Mouse (Mus musculus): ENCODE data around the gene Adm2. TPM values are rescaled to one million over a fixed set of nuclear protein-coding genes. Genes with fewer than 3 reads are reported as not detected.

The Adm2 gene
- polyA plus RNA-seq, 1 experiment from 2014 or later = not detected

DNA sequence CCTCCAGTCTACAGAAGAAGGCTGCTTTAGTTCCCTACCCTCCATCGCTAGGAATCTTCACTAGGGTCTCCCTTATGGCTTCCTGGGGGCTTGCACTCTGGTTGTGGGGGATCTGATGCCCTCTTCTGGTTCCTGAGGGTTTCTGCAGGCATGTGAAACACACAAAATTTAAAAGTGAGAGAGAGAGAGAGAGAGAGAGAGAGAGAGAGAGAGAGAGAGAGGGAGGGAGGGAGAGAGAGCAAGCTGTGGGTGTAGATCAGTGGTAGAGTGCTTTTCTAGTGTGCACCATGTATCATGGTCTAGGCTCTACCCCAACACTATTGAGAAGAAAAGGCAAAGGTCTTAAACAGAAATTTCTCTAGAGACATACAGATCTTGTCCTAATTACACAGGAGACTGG lies 19.2 kb downstream of the Adm2 start:
- WGBS = 36% methylated on average over 1 of the region's 1 CpGs

DNA sequence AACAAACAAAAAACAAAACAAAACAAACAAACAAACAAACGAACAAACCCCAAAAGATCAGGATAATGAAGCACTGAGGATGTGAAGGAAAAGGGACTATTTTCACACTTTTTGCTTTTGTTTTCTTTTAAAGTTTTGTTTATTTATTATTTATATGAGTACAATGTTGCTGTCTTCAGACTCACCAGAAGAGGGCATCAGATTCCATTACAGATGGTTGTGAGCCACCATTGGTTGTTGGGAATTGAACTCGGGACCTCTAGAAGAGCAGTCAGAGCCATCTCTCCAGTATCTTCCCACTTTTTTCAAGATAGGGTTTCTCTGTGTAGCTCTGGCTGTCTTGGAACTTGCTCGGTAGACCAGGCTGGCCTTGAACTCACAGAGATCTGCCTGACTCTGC lies 20.8 kb downstream of the Adm2 start:
- WGBS = 92% methylated on average over 3 of the region's 3 CpGs
- H3K27ac ChIP-seq (ENCODE audit: low read length) = no peak overlapping the region
- no peaks in the 10 kb centered on the region for H3K9me3 ChIP-seq (replicated peaks; ENCODE audit: control insufficient read depth, low read length, poor library complexity, severe bottlenecking)
- no peak overlapping the region for H3K9ac ChIP-seq (ENCODE audit: low read depth, low read length)
- no peak overlapping the region for H3K4me2 ChIP-seq (ENCODE audit: low read length)
- no peak overlapping the region for H3K4me3 ChIP-seq (ENCODE audit: low read depth, low read length)
- no peaks in the 10 kb centered on the region for H3K36me3 ChIP-seq (ENCODE audit: control insufficient read depth, insufficient read depth, low read length)
- no peaks in the 10 kb centered on the region for H3K27me3 ChIP-seq (ENCODE audit: control insufficient read depth, insufficient read depth, low read depth, low read length)
- H3K4me1 ChIP-seq (ENCODE audit: control insufficient read depth, insufficient read depth, low read length) = no peaks in the 10 kb centered on the region
- ATAC-seq = no peak

More for the DNA sequence above, 19.2 kb downstream of the Adm2 start:
- no peak overlapping the region for H3K9ac ChIP-seq (ENCODE audit: low read depth, low read length)
- ATAC-seq = no peak
- H3K27ac ChIP-seq (ENCODE audit: low read length) = no peak overlapping the region
- H3K4me1 ChIP-seq (ENCODE audit: control insufficient read depth, insufficient read depth, low read length) = no peaks in the 10 kb centered on the region
- H3K4me2 ChIP-seq (ENCODE audit: low read length) = no peak overlapping the region
- H3K9me3 ChIP-seq (replicated peaks; ENCODE audit: control insufficient read depth, low read length, poor library complexity, severe bottlenecking) = no peaks in the 10 kb centered on the region
- no peak overlapping the region for H3K4me3 ChIP-seq (ENCODE audit: low read depth, low read length)
- no peaks in the 10 kb centered on the region for H3K36me3 ChIP-seq (ENCODE audit: control insufficient read depth, insufficient read depth, low read length)
- no peaks in the 10 kb centered on the region for H3K27me3 ChIP-seq (ENCODE audit: control insufficient read depth, insufficient read depth, low read depth, low read length)

DNA sequence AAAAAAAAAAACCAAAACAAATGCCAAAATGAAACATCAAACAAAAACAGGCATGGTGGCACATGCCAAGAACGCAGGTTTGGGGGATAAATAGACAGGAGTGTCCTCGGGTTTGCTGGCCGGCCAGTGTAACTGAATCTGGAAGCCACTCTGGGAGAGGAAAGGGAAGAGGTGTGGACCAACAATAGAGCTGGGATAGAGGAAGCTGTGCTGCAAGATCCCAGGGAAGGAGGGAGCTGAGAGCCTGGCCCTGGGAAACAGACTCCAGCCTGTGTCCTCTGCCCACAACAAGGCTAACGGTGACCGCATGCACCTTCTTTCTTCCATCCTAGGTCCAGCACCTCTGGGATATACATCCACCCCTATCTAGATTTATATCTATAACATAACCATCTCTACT lies 27.9 kb downstream of the Adm2 start:
- Histone ChIP-seq H3K27ac (ENCODE audit: low read length) (no peak overlapping the region), H3K27me3 (ENCODE audit: control insufficient read depth, insufficient read depth, low read depth, low read length) (no peaks in the 10 kb centered on the region), H3K36me3 (ENCODE audit: control insufficient read depth, insufficient read depth, low read length) (peaks cover 21% of the 10 kb centered on the region; the same call in 1 of the 2 replicates), H3K9ac (ENCODE audit: low read depth, low read length) (no peak overlapping the region), H3K4me1 (ENCODE audit: control insufficient read depth, insufficient read depth, low read length) (peaks cover 11% of the 10 kb centered on the region), H3K9me3 (replicated peaks; ENCODE audit: control insufficient read depth, low read length, poor library complexity, severe bottlenecking) (no peaks in the 10 kb centered on the region), H3K4me3 (ENCODE audit: low read depth, low read length) (no peak overlapping the region), H3K4me2 (ENCODE audit: low read length) (no peak overlapping the region)
- WGBS = 92% methylated on average over 5 of the region's 5 CpGs
- no peak for ATAC-seq

DNA sequence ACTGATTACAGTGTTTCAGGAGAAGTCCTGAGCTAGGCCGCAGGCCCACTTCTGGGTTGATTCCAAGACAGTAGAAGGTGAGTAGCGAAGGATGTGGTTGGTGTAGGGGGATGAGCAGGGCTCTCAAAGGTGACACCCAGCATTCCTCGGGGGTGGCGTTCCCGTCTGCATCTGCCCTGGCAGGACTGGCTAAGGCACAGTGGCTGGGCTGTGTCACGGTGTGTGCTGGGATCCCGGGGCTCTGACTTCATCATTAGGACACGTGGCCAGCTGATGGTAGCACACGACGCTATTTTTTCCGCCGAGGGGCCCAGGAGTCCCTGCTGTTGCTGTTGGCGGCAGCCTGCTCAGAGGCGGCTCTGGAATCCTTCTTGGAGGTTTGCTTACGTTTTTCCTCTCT lies 28.8 kb downstream of the Adm2 start:
- Histone ChIP-seq H3K9ac (ENCODE audit: low read depth, low read length) (no peak overlapping the region), H3K27me3 (ENCODE audit: control insufficient read depth, insufficient read depth, low read depth, low read length) (no peaks in the 10 kb centered on the region), H3K4me2 (ENCODE audit: low read length) (no peak overlapping the region), H3K4me3 (ENCODE audit: low read depth, low read length) (no peak overlapping the region), H3K9me3 (replicated peaks; ENCODE audit: control insufficient read depth, low read length, poor library complexity, severe bottlenecking) (no peaks in the 10 kb centered on the region), H3K36me3 (ENCODE audit: control insufficient read depth, insufficient read depth, low read length) (peaks cover 21% of the 10 kb centered on the region; the same call in 1 of the 2 replicates), H3K4me1 (ENCODE audit: control insufficient read depth, insufficient read depth, low read length) (peaks cover 11% of the 10 kb centered on the region), H3K27ac (ENCODE audit: low read length) (no peak overlapping the region)
- WGBS = 90% methylated on average over 15 of the region's 15 CpGs
- no peak for ATAC-seq

DNA sequence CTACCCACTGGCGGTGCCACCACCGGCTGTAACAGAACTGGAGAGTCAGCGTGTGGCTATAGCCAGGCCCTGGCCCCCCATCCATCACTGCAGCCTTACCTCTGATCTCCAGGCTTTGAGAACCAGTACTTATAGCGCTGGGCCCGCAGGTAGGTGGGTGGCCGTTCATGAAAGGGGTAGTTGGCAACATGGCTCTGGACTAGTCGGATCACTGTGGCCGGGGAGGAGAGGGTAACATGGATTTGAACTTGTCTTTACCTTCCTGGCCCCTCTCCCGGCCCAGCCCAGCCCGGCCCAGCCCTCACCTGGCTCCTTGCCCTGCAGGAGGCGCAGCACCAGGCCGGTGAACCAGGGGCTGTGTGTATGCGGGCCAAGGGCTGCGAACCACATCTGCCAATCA lies 29.5 kb downstream of the Adm2 start:
- H3K27ac ChIP-seq (ENCODE audit: low read length) = no peak overlapping the region
- peaks cover 19% of the 10 kb centered on the region for H3K4me1 ChIP-seq (ENCODE audit: control insufficient read depth, insufficient read depth, low read length)
- ATAC-seq = no peak
- no peak overlapping the region for H3K4me2 ChIP-seq (ENCODE audit: low read length)
- H3K27me3 ChIP-seq (ENCODE audit: control insufficient read depth, insufficient read depth, low read depth, low read length) = no peaks in the 10 kb centered on the region
- WGBS = 92% methylated on average over 14 of the region's 14 CpGs
- peaks cover 21% of the 10 kb centered on the region; the same call in 1 of the 2 replicates for H3K36me3 ChIP-seq (ENCODE audit: control insufficient read depth, insufficient read depth, low read length)
- no peak overlapping the region for H3K4me3 ChIP-seq (ENCODE audit: low read depth, low read length)
- H3K9me3 ChIP-seq (replicated peaks; ENCODE audit: control insufficient read depth, low read length, poor library complexity, severe bottlenecking) = no peaks in the 10 kb centered on the region
- no peak overlapping the region for H3K9ac ChIP-seq (ENCODE audit: low read depth, low read length)

DNA sequence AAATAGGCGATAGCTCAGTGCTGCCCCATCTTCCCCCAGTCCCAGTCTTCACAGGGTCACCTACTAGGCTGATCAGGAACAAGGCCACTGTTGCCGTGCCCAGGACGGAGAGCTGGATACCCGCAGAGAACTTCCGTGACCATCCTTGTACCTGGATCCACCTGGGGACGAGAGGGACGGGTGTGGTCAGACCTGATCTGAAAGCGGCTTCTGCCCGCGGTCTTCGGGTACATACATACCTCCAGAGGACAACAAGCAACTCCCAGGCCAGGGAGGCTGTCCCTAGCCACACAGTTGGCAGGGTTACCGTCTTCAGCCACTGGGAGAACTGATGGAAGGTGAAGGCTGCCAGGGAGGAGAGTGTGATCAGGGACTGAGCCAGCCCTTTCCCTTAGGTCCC lies 30.3 kb downstream of the Adm2 start:
- Histone ChIP-seq H3K27me3 (ENCODE audit: control insufficient read depth, insufficient read depth, low read depth, low read length) (no peaks in the 10 kb centered on the region), H3K9me3 (replicated peaks; ENCODE audit: control insufficient read depth, low read length, poor library complexity, severe bottlenecking) (no peaks in the 10 kb centered on the region), H3K9ac (ENCODE audit: low read depth, low read length) (no peak overlapping the region), H3K27ac (ENCODE audit: low read length) (no peak overlapping the region), H3K4me3 (ENCODE audit: low read depth, low read length) (no peak overlapping the region), H3K4me2 (ENCODE audit: low read length) (no peak overlapping the region), H3K36me3 (ENCODE audit: control insufficient read depth, insufficient read depth, low read length) (peaks cover 21% of the 10 kb centered on the region; the same call in 1 of the 2 replicates), H3K4me1 (ENCODE audit: control insufficient read depth, insufficient read depth, low read length) (peaks cover 25% of the 10 kb centered on the region)
- 95% methylated on average over 12 of the region's 12 CpGs for WGBS
- ATAC-seq = no peak

DNA sequence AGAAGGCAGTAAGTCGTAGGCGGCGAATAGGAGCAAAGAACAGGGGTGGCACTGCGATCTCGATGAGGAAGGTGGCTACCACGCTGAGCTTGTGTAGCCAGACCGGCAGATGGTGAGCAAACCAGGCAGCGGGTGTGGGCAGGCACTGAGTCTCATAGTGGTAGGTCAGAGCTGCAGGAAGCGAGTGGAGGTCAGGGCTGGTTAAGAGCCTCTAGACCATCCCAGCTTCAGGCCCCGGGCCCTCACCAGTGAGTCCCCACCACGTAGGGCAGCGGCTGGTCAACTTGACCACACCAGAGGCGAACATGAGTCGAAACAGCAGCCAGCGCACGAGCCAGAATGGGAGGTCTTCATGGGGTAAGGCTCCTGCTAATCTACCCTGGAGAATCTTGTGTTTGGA lies 31.3 kb downstream of the Adm2 start:
- Histone ChIP-seq H3K27me3 (ENCODE audit: control insufficient read depth, insufficient read depth, low read depth, low read length) (no peaks in the 10 kb centered on the region), H3K4me1 (ENCODE audit: control insufficient read depth, insufficient read depth, low read length) (peaks cover 29% of the 10 kb centered on the region), H3K27ac (ENCODE audit: low read length) (no peak overlapping the region), H3K4me3 (ENCODE audit: low read depth, low read length) (no peak overlapping the region), H3K9me3 (replicated peaks; ENCODE audit: control insufficient read depth, low read length, poor library complexity, severe bottlenecking) (no peaks in the 10 kb centered on the region), H3K9ac (ENCODE audit: low read depth, low read length) (no peak overlapping the region; the same call in 1 of the 2 replicates), H3K36me3 (ENCODE audit: control insufficient read depth, insufficient read depth, low read length) (peaks cover 21% of the 10 kb centered on the region; the same call in 1 of the 2 replicates), H3K4me2 (ENCODE audit: low read length) (no peak overlapping the region)
- ATAC-seq = no peak
- WGBS = 92% methylated on average over 16 of the region's 16 CpGs

DNA sequence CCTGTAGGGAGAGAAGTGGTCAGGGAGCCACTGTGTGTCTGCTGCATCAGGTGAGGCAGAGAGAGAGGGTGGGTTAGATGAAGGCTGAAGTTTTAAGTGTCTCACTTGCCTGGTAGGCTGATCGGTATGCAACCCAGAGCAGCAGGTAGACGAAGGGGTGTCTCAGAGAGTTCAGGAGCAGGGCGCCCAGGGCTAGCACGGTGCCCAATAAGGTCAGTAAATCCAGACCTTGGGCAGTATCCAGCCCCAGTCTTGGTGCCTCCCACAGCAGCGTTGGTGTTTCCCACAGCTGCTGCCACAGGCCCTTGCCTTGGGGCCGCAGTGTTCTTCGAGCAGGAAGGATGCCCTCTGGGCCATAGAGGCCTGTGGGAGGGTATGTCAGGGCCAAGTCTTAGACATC lies 31.9 kb downstream of the Adm2 start:
- H3K4me1 ChIP-seq (ENCODE audit: control insufficient read depth, insufficient read depth, low read length) = peaks cover 29% of the 10 kb centered on the region
- no peaks in the 10 kb centered on the region for H3K27me3 ChIP-seq (ENCODE audit: control insufficient read depth, insufficient read depth, low read depth, low read length)
- H3K4me2 ChIP-seq (ENCODE audit: low read length) = peak overlapping the region; percentile 86
- H3K27ac ChIP-seq (ENCODE audit: low read length) = no peak overlapping the region
- peak overlapping the region; percentile 76 for H3K9ac ChIP-seq (ENCODE audit: low read depth, low read length)
- H3K36me3 ChIP-seq (ENCODE audit: control insufficient read depth, insufficient read depth, low read length) = peaks cover 21% of the 10 kb centered on the region; the same call in 1 of the 2 replicates
- ATAC-seq = no peak
- no peaks in the 10 kb centered on the region for H3K9me3 ChIP-seq (replicated peaks; ENCODE audit: control insufficient read depth, low read length, poor library complexity, severe bottlenecking)
- 79% methylated on average over 6 of the region's 7 CpGs for whole genome bisulfite sequencing
- peak overlapping the region; percentile 77 for H3K4me3 ChIP-seq (ENCODE audit: low read depth, low read length)

DNA sequence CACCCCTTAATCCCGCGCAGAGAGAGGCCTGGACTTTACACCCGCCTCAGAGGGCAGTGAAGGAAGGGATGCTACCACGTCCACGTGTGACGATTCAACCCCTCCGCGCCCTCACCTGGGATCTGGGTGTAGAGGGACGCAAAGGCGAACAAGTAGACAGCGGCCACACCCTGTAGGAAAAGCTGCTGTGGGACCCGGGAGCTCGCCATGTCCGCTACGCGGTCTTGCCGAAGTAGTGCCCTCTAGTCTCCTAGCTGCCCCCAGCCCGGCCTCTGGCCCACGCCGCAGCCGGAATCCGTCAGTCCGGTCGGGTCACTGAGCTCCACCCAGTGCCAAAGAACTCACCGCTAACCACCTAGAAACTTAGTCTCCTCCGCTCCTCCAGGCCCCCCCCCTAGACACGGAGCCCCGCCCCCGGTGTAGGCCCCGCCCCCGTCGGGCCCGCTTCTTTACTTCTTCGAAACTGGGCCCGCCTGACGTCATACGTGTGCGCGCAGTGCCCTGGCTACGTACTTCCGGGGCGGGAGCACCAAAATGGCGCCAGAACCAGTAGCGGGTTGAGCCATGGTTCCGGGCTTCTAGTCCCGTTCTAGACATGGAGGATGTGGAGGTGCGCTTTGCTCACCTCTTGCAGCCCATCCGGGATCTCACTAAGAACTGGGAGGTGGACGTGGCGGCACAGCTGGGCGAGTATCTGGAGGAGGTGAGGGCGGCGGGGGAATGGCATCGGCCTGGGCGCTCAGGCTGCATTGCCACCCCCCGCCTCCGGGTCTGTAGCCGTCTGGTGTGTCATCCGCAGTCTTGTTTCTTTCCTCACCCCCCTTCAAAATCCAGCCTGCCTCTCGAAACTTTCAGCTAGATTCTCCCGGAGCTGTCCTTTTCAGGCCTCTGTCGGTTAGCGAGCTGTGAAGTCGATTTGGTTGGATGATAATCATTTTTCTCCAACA lies 33.0 kb downstream of the Adm2 start, which contains the start of the genes Lmf2 and Ncaph2:
Gene Lmf2, minus strand, starts transcription at position 419 of the 947 bp plus-strand sequence.
Gene Ncaph2, plus strand, starts transcription at position 479 of the 947 bp plus-strand sequence.
- H3K36me3 ChIP-seq (ENCODE audit: control insufficient read depth, insufficient read depth, low read length) = peaks cover 21% of the 10 kb centered on the region; the same call in 1 of the 2 replicates
- WGBS = 0% methylated on average over 64 of the region's 64 CpGs
- H3K4me2 ChIP-seq (ENCODE audit: low read length) = peak within 1 kb of the TSS; percentile 86
- no peaks in the 10 kb centered on the region for H3K27me3 ChIP-seq (ENCODE audit: control insufficient read depth, insufficient read depth, low read depth, low read length)
- peaks cover 29% of the 10 kb centered on the region for H3K4me1 ChIP-seq (ENCODE audit: control insufficient read depth, insufficient read depth, low read length)
- peak within 1 kb of the TSS; percentile 76 for H3K9ac ChIP-seq (ENCODE audit: low read depth, low read length)
- peak within 1 kb of the TSS; percentile 77 for H3K4me3 ChIP-seq (ENCODE audit: low read depth, low read length)
- no peaks in the 10 kb centered on the region for H3K9me3 ChIP-seq (replicated peaks; ENCODE audit: control insufficient read depth, low read length, poor library complexity, severe bottlenecking)
- H3K27ac ChIP-seq (ENCODE audit: low read length) = peak within 1 kb of the TSS; percentile 75
- peak; percentile 94 for ATAC-seq
